Mouse (Mus musculus) liver, embryonic 12.5 days (tissue): ENCODE data around the gene Prodh2. TPM values are rescaled to one million over a fixed set of nuclear protein-coding genes. Genes with fewer than 3 reads are reported as not detected.
"Not testable (repeated sequence)": the region's sequence is repeated elsewhere in the genome, so short reads cannot be mapped to it uniquely, and the experiment has no call there.

Source experiments
- ATAC-seq: fragments of 200-750 bp; cut with Nextera tagmentation; 2 replicates; pipeline ENCODE4 v1.8.0; 2017; ENCODE audit warnings: moderate number of reproducible peaks, mild to moderate bottlenecking, moderate library complexity
- H3K27ac ChIP-seq: fragments of 300-500 bp; sonication (generic); 2 replicates; pipeline ENCODE4 v1.5.1; 2016; ENCODE audit warnings: mild to moderate bottlenecking
- H3K27me3 ChIP-seq: fragments of 300-500 bp; sonication (generic); replicated peaks from 2 replicates; pipeline ENCODE4 v1.6.1; 2016; ENCODE audit warnings: mild to moderate bottlenecking, moderate library complexity
- H3K36me3 ChIP-seq: fragments of 300-500 bp; sonication (generic); 2 replicates; pipeline ENCODE4 v1.6.1; 2016; ENCODE audit warnings: mild to moderate bottlenecking, moderate library complexity
- H3K4me1 ChIP-seq: fragments of 300-500 bp; sonication (generic); 2 replicates; pipeline ENCODE4 v1.6.1; 2016
- H3K4me2 ChIP-seq: fragments of 300-500 bp; sonication (generic); 2 replicates; pipeline ENCODE4 v1.6.1; 2016; ENCODE audit warnings: mild to moderate bottlenecking, moderate library complexity
- H3K4me3 ChIP-seq: fragments of 300-500 bp; sonication (generic); 2 replicates; pipeline ENCODE4 v1.5.1; 2016; ENCODE audit warnings: mild to moderate bottlenecking, moderate library complexity
- H3K9ac ChIP-seq: fragments of 300-500 bp; sonication (generic); 2 replicates; pipeline ENCODE4 v1.6.1; 2016; ENCODE audit warnings: mild to moderate bottlenecking, moderate library complexity
- H3K9me3 ChIP-seq: fragments of 300-500 bp; sonication (generic); replicated peaks from 2 replicates; pipeline ENCODE4 v1.6.1; 2016; ENCODE audit warnings: mild to moderate bottlenecking, moderate library complexity
- WGBS: fragments of 180-500 bp; shearing (Covaris S2); methylation state at CpG from one replicate; pipeline ENCODE4 v1.1.7; 2016; ENCODE audit not compliant: insufficient replicate concordance; 5-methylcytosine and 5-hydroxymethylcytosine counted together
- polyA plus RNA-seq: library from polyadenylated mRNA; unstranded; fragments of >200 nt; fragmentation: Nextera tagmentation; extraction: Ambion mirVana; gene quantifications from 2 replicates; pipeline ENCODE4 v1.2.1, GENCODE M21; 2016

The Prodh2 gene
- polyA plus RNA-seq, 1 experiment from 2014 or later = 22.3 TPM

DNA sequence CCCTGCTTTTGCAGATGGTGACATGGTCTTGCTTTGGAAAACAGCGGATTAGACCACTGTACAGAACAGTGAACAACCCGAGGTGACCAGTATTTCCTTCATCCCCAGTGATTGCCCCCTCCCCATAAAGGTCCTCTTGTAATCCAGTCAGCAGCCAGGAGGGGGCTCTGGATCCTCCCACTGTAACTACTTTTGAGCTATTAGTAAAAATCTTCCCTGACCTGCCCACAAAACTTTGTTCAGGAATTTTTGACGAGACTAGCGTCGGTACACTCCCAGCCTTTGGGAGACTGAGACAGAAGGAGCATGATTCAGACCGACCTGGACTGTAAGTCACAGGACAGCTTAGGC, 2.5 kb upstream of the Prodh2 start:
- Histone ChIP-seq H3K36me3 (no peaks in the 10 kb centered on the region), H3K27me3 (peaks cover 13% of the 10 kb centered on the region; the same call in 1 of the 2 replicates), H3K9me3 (no peaks in the 10 kb centered on the region), H3K4me1 (no peaks in the 10 kb centered on the region), H3K4me2 (no peak overlapping the region), H3K9ac (no peak overlapping the region), H3K27ac (no peak overlapping the region), H3K4me3 (no peak overlapping the region)
- no peak for ATAC-seq
- WGBS = 20% methylated on average over 6 of the region's 6 CpGs

DNA sequence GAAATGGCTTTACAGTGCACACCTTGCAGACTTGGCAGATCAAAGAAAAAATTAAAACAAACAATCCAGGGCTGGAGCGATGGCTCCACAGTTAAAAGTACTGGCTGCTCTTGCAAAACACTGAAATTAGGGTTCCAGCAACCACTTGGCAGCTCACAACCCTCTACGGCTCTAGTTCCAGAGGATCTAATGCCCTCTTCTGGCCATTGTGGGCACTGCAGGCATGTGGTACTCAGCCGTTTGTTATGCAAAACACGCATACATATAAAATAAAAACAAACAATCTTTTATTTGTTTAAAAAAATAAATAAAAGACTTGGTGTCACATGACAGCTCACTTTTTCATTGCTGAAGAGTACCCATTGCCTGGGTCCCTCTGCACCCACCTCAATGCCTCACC, 657 bp upstream of the Prodh2 start:
- no peak overlapping the region for H3K4me3 ChIP-seq
- no peak; the same call in 1 of the 2 replicates for ATAC-seq
- H3K27ac ChIP-seq = peak overlapping the region; percentile 45; the same call in 1 of the 2 replicates

DNA sequence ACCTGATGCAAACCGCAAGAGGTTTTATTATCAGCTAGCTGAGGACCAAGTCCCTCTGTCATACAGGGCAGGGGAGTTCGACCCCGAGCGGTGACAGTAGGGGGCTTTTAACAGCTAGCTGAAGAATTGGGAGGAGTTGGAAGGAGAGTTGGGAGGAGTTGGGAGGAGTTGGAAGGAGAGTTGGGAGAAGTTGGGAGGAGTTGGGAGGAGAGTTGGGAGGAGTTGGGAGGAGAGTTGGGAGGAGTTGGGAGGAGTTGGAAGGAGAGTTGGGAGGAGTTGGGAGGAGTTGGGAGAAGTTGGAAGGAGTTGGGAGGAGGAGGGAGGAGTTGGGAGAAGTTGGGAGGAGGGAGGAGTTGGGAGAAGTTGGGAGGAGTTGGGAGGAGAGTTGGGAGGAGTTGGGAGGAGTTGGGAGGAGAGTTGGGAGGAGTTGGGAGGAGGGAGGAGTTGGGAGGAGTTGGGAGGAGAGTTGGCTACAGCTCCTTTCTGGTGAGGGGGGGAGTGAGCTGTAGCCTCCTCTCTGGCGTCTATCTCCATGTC, 2.2 kb downstream of the Prodh2 start:
- peaks cover 13% of the 10 kb centered on the region; the same call in 1 of the 2 replicates for H3K27me3 ChIP-seq
- H3K9ac ChIP-seq, H3K4me3 ChIP-seq, H3K4me1 ChIP-seq, H3K27ac ChIP-seq, H3K9me3 ChIP-seq, ATAC-seq, H3K36me3 ChIP-seq: not testable (repeated sequence)
- 43% methylated on average over 5 of the region's 5 CpGs for WGBS
- H3K4me2 ChIP-seq = peak overlapping the region; percentile 45; the same call in 1 of the 2 replicates

More for the DNA sequence above, 657 bp upstream of the Prodh2 start:
- H3K9ac ChIP-seq = no peak overlapping the region
- WGBS = 16% methylated on average over 4 of the region's 4 CpGs
- H3K27me3 ChIP-seq = peaks cover 13% of the 10 kb centered on the region; the same call in 1 of the 2 replicates
- H3K36me3 ChIP-seq = no peaks in the 10 kb centered on the region
- H3K4me2 ChIP-seq = 0 out of 2 replicates have a peak overlapping the region, but pooled peaks have one; percentile 14
- no peaks in the 10 kb centered on the region for H3K9me3 ChIP-seq
- H3K4me1 ChIP-seq = no peaks in the 10 kb centered on the region

- not testable (repeated sequence) for ATAC-seq, H3K27ac ChIP-seq, H3K4me2 ChIP-seq, H3K9me3 ChIP-seq, H3K9ac ChIP-seq, H3K36me3 ChIP-seq, H3K27me3 ChIP-seq, H3K4me3 ChIP-seq, H3K4me1 ChIP-seq
- 56% methylated on average over 5 of the region's 5 CpGs for WGBS
Observed at GRCm38 (mm10) chr7:30501159-30501558, 7.7 kb downstream of the Prodh2 start.

DNA sequence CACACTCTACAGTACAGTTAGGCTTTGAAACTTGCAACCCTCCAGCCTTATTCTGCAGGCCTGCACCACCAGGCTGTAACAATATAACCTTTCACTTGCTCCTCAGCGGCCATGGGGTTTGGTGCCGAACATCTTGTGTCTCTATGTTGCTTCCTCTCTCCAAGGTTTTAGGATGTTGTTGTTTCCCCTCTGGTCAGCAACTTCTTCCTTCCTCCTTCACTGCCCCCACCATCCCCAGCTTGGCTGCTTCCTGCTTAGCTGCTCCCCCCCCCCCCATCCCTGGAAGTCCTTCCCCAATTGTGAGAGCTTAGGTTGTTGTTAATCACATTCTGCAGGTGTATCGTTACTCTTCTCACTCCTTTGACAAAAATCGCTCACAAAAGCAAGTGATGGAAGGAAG, 14.6 kb downstream of the Prodh2 start:
- no peaks in the 10 kb centered on the region for H3K36me3 ChIP-seq
- ATAC-seq = no peak
- no peaks in the 10 kb centered on the region for H3K9me3 ChIP-seq
- no peak overlapping the region for H3K4me2 ChIP-seq
- no peaks in the 10 kb centered on the region for H3K4me1 ChIP-seq
- no peak overlapping the region for H3K27ac ChIP-seq
- H3K9ac ChIP-seq = no peak overlapping the region
- no peaks in the 10 kb centered on the region for H3K27me3 ChIP-seq
- WGBS = 34% methylated on average over 4 of the region's 4 CpGs
- H3K4me3 ChIP-seq = no peak overlapping the region

GRCm38 (mm10) chr7:30515003-30515760, 21.8 kb downstream of the Prodh2 start:
- Histone ChIP-seq H3K36me3 (no peaks in the 10 kb centered on the region), H3K27me3 (0 out of 2 replicates have a peak, but pooled peaks cover 8% of the 10 kb centered on the region), H3K27ac (no peak overlapping the region), H3K9ac (no peak overlapping the region), H3K4me2 (no peak overlapping the region), H3K4me3 (no peak overlapping the region), H3K9me3 (no peaks in the 10 kb centered on the region), H3K4me1 (no peaks in the 10 kb centered on the region)
- 53% methylated on average over 24 of the region's 24 CpGs for WGBS
- ATAC-seq = no peak

DNA sequence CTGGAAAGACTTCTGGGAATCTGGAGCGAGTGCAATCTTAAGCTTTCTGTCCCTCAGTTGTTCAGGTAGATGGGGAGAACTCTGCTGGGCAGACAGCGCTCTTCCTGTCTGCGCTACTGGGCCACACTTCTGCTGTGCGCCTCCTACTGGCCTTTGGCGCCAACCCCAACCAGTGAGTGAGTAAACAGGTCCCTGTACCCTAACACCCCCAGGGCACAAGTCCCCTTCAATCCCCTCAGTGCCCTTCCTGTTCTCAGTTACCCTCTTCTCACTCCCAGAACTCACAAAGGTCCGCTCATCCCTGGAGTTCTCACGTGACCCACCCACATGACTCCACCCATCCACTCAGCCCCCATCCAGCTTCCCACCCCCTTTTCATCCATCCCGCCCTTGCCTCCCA, 24.9 kb downstream of the Prodh2 start:
- peaks cover 2% of the 10 kb centered on the region for H3K36me3 ChIP-seq
- 35% methylated on average over 8 of the region's 8 CpGs for WGBS
- 0 out of 2 replicates have a peak, but pooled peaks cover 7% of the 10 kb centered on the region for H3K27me3 ChIP-seq
- no peak overlapping the region for H3K4me3 ChIP-seq
- no peaks in the 10 kb centered on the region for H3K4me1 ChIP-seq
- no peaks in the 10 kb centered on the region for H3K9me3 ChIP-seq
- no peak overlapping the region for H3K9ac ChIP-seq
- no peak overlapping the region for H3K4me2 ChIP-seq
- no peak overlapping the region for H3K27ac ChIP-seq
- no peak for ATAC-seq

DNA sequence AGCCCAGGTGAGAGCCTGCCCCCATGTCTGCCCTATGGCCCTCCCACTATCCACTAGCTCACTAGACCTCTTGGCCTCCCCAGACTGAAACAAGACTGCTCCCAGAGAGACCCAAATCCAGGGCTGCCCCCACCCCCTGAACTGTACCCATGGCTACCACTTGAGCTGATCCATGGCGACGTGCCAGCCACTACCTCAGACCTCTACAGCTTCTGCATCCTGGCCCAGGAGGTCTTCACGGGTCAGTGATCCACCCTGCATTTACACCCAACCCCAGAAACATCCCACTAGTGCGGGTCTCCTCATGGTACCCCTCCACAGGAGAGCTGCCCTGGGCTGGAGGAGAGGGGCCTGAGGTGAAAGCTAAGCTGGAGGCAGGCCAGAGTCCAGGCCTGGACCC, 27.0 kb downstream of the Prodh2 start:
- H3K9me3 ChIP-seq = no peaks in the 10 kb centered on the region
- 0 out of 2 replicates have a peak, but pooled peaks cover 3% of the 10 kb centered on the region for H3K27me3 ChIP-seq
- ATAC-seq = no peak
- H3K27ac ChIP-seq = no peak overlapping the region
- H3K4me2 ChIP-seq = no peak overlapping the region
- H3K9ac ChIP-seq = no peak overlapping the region
- peaks cover 21% of the 10 kb centered on the region for H3K36me3 ChIP-seq
- no peaks in the 10 kb centered on the region for H3K4me1 ChIP-seq
- WGBS = 57% methylated on average over 4 of the region's 4 CpGs
- H3K4me3 ChIP-seq = no peak overlapping the region

- Histone ChIP-seq H3K27ac (no peak overlapping the region), H3K9me3 (no peaks in the 10 kb centered on the region), H3K27me3 (0 out of 2 replicates have a peak, but pooled peaks cover 3% of the 10 kb centered on the region), H3K36me3 (peaks cover 26% of the 10 kb centered on the region), H3K9ac (no peak overlapping the region), H3K4me2 (no peak overlapping the region), H3K4me3 (no peak overlapping the region), H3K4me1 (0 out of 2 replicates have a peak, but pooled peaks cover under 1% of the 10 kb centered on the region)
- 72% methylated on average over 5 of the region's 5 CpGs for WGBS
- no peak for ATAC-seq
Observed at GRCm38 (mm10) chr7:30520856-30521255, 27.4 kb downstream of the Prodh2 start.

- no peaks in the 10 kb centered on the region for H3K9me3 ChIP-seq
Observed at GRCm38 (mm10) chr7:30522871-30523270, 29.4 kb downstream of the Prodh2 start.

GRCm38 (mm10) chr7:30524487-30524886, 31.1 kb downstream of the Prodh2 start:
- Histone ChIP-seq H3K4me1 (peaks cover 6% of the 10 kb centered on the region; the same call in 1 of the 2 replicates), H3K27ac (no peak overlapping the region), H3K9ac (no peak overlapping the region), H3K9me3 (no peaks in the 10 kb centered on the region), H3K27me3 (0 out of 2 replicates have a peak, but pooled peaks cover 3% of the 10 kb centered on the region), H3K4me2 (no peak overlapping the region), H3K4me3 (no peak overlapping the region), H3K36me3 (peaks cover 62% of the 10 kb centered on the region)
- ATAC-seq = no peak
- 80% methylated on average over 6 of the region's 6 CpGs for WGBS

More at GRCm38 (mm10) chr7:30522871-30523270, 29.4 kb downstream of the Prodh2 start:
- Histone ChIP-seq H3K4me1 (peaks cover 6% of the 10 kb centered on the region; the same call in 1 of the 2 replicates), H3K36me3 (peaks cover 46% of the 10 kb centered on the region), H3K9ac (no peak overlapping the region), H3K27ac (no peak overlapping the region), H3K4me2 (no peak overlapping the region), H3K4me3 (no peak overlapping the region), H3K27me3 (0 out of 2 replicates have a peak, but pooled peaks cover 3% of the 10 kb centered on the region)
- ATAC-seq = no peak
- 85% methylated on average over 10 of the region's 10 CpGs for WGBS

DNA sequence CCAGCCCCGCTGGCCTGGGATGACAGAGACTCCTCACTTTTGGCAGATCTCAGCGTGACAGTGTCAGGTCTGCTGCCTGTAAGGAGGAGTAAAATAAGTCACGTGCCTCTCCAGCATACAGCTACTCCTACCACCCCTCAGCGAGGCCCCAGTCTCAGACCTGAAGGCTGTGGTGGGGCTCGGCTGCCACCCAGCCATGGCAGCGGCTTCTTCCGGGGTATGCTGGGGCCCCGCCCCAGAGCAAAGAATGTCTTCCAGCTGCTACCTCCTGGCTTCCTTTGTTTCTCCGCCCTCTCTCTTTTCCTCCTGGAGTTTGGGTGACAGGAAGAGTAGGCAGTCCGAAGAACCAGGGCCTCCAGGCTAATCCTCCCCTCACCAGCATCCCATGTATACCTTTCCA, 32.5 kb downstream of the Prodh2 start:
- Histone ChIP-seq H3K9me3 (no peaks in the 10 kb centered on the region), H3K27ac (no peak overlapping the region), H3K36me3 (peaks cover 77% of the 10 kb centered on the region), H3K4me3 (no peak overlapping the region), H3K4me2 (no peak overlapping the region), H3K4me1 (peaks cover 6% of the 10 kb centered on the region; the same call in 1 of the 2 replicates), H3K27me3 (no peaks in the 10 kb centered on the region), H3K9ac (no peak overlapping the region)
- ATAC-seq = no peak
- WGBS = 48% methylated on average over 10 of the region's 10 CpGs
